Mouse (Mus musculus) liver, embryonic 14.5 days (tissue): ENCODE measurements around the gene BC030867.

ENCODE experiments used
- CTCF ChIP-seq: IDR thresholded peaks from 2 replicates; pipeline ENCODE4 v1.5.1; 2016; ENCODE audit warnings: antibody characterized with exemption, low read depth, control low read depth
- EP300 ChIP-seq: IDR thresholded peaks from 2 replicates; pipeline ENCODE4 v1.6.1; 2016; ENCODE audit warnings: antibody characterized with exemption, low read depth

GRCm38 (mm10) chr11:102284501-102285094 lies 35.9 kb downstream of the BC030867 start, which contains the start of gene Tmub2:
- no peak; the same call in 1 of the 2 replicates for TF ChIP-seq CTCF
- TF ChIP-seq EP300, result no peak
